Mouse (Mus musculus): ENCODE data around the gene Ptprn2. TPM values are rescaled to one million over a fixed set of nuclear protein-coding genes. Genes with fewer than 3 reads are reported as not detected.

Ptprn2 gene
- polyA plus RNA-seq, 1 experiment from 2014 or later = 0.16 TPM

GRCm38 (mm10) chr12:117255776-117256342 lies 770.3 kb downstream of the Ptprn2 start:
- Histone ChIP-seq H3K27ac (no peak overlapping the region), H3K4me1 (peaks cover 16% of the 10 kb centered on the region), H3K4me3 (no peak overlapping the region), H3K27me3 (ENCODE audit: insufficient read depth, poor library complexity, severe bottlenecking) (peaks cover 36% of the 10 kb centered on the region; the same call in 1 of the 2 replicates), H3K36me3 (no peaks in the 10 kb centered on the region), H3K9me3 (no peaks in the 10 kb centered on the region)
- DNase-seq (ENCODE audit: low spot score) = no peak
- 78% methylated on average over 2 of the region's 2 CpGs for WGBS

- Histone ChIP-seq H3K27ac (no peak overlapping the region), H3K4me1 (peaks cover 12% of the 10 kb centered on the region), H3K36me3 (no peaks in the 10 kb centered on the region), H3K4me3 (no peak overlapping the region), H3K27me3 (ENCODE audit: insufficient read depth, poor library complexity, severe bottlenecking) (peaks cover 30% of the 10 kb centered on the region; the same call in 1 of the 2 replicates), H3K9me3 (no peaks in the 10 kb centered on the region)
- 70% methylated on average over 5 of the region's 5 CpGs for WGBS
- no peak for DNase-seq (ENCODE audit: low spot score)
These were observed 771.3 kb downstream of the Ptprn2 start for GRCm38 (mm10) chr12:117256849-117257204.

GRCm38 (mm10) chr12:117257205-117257920 lies 771.8 kb downstream of the Ptprn2 start:
- Histone ChIP-seq H3K9me3 (no peaks in the 10 kb centered on the region), H3K27me3 (ENCODE audit: insufficient read depth, poor library complexity, severe bottlenecking) (peaks cover 30% of the 10 kb centered on the region; the same call in 1 of the 2 replicates), H3K27ac (no peak overlapping the region), H3K4me3 (no peak overlapping the region), H3K4me1 (peaks cover 7% of the 10 kb centered on the region), H3K36me3 (no peaks in the 10 kb centered on the region)
- WGBS = 17% methylated on average over 20 of the region's 20 CpGs
- DNase-seq (ENCODE audit: low spot score) = no peak

GRCm38 (mm10) chr12:117257921-117258497 lies 772.5 kb downstream of the Ptprn2 start:
- no peaks in the 10 kb centered on the region for H3K9me3 ChIP-seq
- no peak for DNase-seq (ENCODE audit: low spot score)
- no peaks in the 10 kb centered on the region for H3K36me3 ChIP-seq
- H3K27me3 ChIP-seq (ENCODE audit: insufficient read depth, poor library complexity, severe bottlenecking) = peaks cover 30% of the 10 kb centered on the region; the same call in 1 of the 2 replicates
- H3K4me3 ChIP-seq = no peak overlapping the region
- H3K4me1 ChIP-seq = peaks cover 5% of the 10 kb centered on the region; the same call in 1 of the 2 replicates
- 57% methylated on average over 12 of the region's 12 CpGs for WGBS
- H3K27ac ChIP-seq = no peak overlapping the region

- Histone ChIP-seq H3K27me3 (ENCODE audit: insufficient read depth, poor library complexity, severe bottlenecking) (peaks cover 22% of the 10 kb centered on the region; the same call in 1 of the 2 replicates), H3K36me3 (no peaks in the 10 kb centered on the region), H3K27ac (no peak overlapping the region), H3K4me1 (peaks cover 5% of the 10 kb centered on the region; the same call in 1 of the 2 replicates), H3K9me3 (no peaks in the 10 kb centered on the region), H3K4me3 (no peak overlapping the region)
- WGBS = 60% methylated on average over 6 of the region's 6 CpGs
- DNase-seq (ENCODE audit: low spot score) = no peak
These were observed 775.1 kb downstream of the Ptprn2 start for GRCm38 (mm10) chr12:117260391-117261164.

GRCm38 (mm10) chr12:117261165-117261440 lies 775.6 kb downstream of the Ptprn2 start:
- Histone ChIP-seq H3K36me3 (no peaks in the 10 kb centered on the region), H3K4me3 (no peak overlapping the region), H3K4me1 (peaks cover 5% of the 10 kb centered on the region; the same call in 1 of the 2 replicates), H3K27ac (no peak overlapping the region), H3K27me3 (ENCODE audit: insufficient read depth, poor library complexity, severe bottlenecking) (peaks cover 20% of the 10 kb centered on the region; the same call in 1 of the 2 replicates), H3K9me3 (no peaks in the 10 kb centered on the region)
- 30% methylated on average over 3 of the region's 3 CpGs for WGBS
- no peak for DNase-seq (ENCODE audit: low spot score)

- no peak overlapping the region for H3K4me3 ChIP-seq
- 73% methylated on average over 2 of the region's 2 CpGs for WGBS
- H3K27ac ChIP-seq = no peak overlapping the region
- H3K9me3 ChIP-seq = no peaks in the 10 kb centered on the region
- H3K4me1 ChIP-seq = peaks cover 4% of the 10 kb centered on the region; the same call in 1 of the 2 replicates
- no peaks in the 10 kb centered on the region for H3K36me3 ChIP-seq
- no peak for DNase-seq (ENCODE audit: low spot score)
- H3K27me3 ChIP-seq (ENCODE audit: insufficient read depth, poor library complexity, severe bottlenecking) = peaks cover 16% of the 10 kb centered on the region; the same call in 1 of the 2 replicates
These were observed 776.5 kb downstream of the Ptprn2 start for GRCm38 (mm10) chr12:117262003-117262402.

GRCm38 (mm10) chr12:117263081-117263480 lies 777.6 kb downstream of the Ptprn2 start:
- Histone ChIP-seq H3K9me3 (no peaks in the 10 kb centered on the region), H3K4me1 (no peaks in the 10 kb centered on the region), H3K27ac (no peak overlapping the region), H3K4me3 (no peak overlapping the region), H3K36me3 (no peaks in the 10 kb centered on the region), H3K27me3 (ENCODE audit: insufficient read depth, poor library complexity, severe bottlenecking) (peaks cover 7% of the 10 kb centered on the region; the same call in 1 of the 2 replicates)
- WGBS = 83% methylated on average over 2 of the region's 2 CpGs
- no peak for DNase-seq (ENCODE audit: low spot score)

- Histone ChIP-seq H3K36me3 (no peaks in the 10 kb centered on the region), H3K9me3 (no peaks in the 10 kb centered on the region), H3K27me3 (ENCODE audit: insufficient read depth, poor library complexity, severe bottlenecking) (no peaks in the 10 kb centered on the region; the same call in 1 of the 2 replicates), H3K27ac (no peak overlapping the region), H3K4me3 (no peak overlapping the region), H3K4me1 (no peaks in the 10 kb centered on the region)
- WGBS = 85% methylated on average over 1 of the region's 1 CpGs
- DNase-seq (ENCODE audit: low spot score) = no peak
These were observed 779.7 kb downstream of the Ptprn2 start for GRCm38 (mm10) chr12:117265211-117265610.

- H3K9me3 ChIP-seq = no peaks in the 10 kb centered on the region
- no peak overlapping the region for H3K27ac ChIP-seq
- peaks cover 6% of the 10 kb centered on the region; the same call in 1 of the 2 replicates for H3K4me1 ChIP-seq
- no peak for DNase-seq (ENCODE audit: low spot score)
- WGBS = 78% methylated on average over 7 of the region's 7 CpGs
- no peak overlapping the region for H3K4me3 ChIP-seq
- no peaks in the 10 kb centered on the region for H3K27me3 ChIP-seq (ENCODE audit: insufficient read depth, poor library complexity, severe bottlenecking)
- no peaks in the 10 kb centered on the region for H3K36me3 ChIP-seq
These were observed 783.1 kb downstream of the Ptprn2 start for GRCm38 (mm10) chr12:117268543-117269172.

GRCm38 (mm10) chr12:117269310-117269709 lies 783.8 kb downstream of the Ptprn2 start:
- H3K27me3 ChIP-seq (ENCODE audit: insufficient read depth, poor library complexity, severe bottlenecking) = peaks cover 3% of the 10 kb centered on the region; the same call in 1 of the 2 replicates
- H3K27ac ChIP-seq = no peak overlapping the region
- H3K4me3 ChIP-seq = no peak overlapping the region
- no peaks in the 10 kb centered on the region for H3K9me3 ChIP-seq
- peaks cover 6% of the 10 kb centered on the region; the same call in 1 of the 2 replicates for H3K4me1 ChIP-seq
- H3K36me3 ChIP-seq = no peaks in the 10 kb centered on the region
- no peak for DNase-seq (ENCODE audit: low spot score)
- 79% methylated on average over 4 of the region's 4 CpGs for WGBS

- no peaks in the 10 kb centered on the region for H3K9me3 ChIP-seq
- no peak overlapping the region for H3K4me3 ChIP-seq
- peaks cover 6% of the 10 kb centered on the region; the same call in 1 of the 2 replicates for H3K27me3 ChIP-seq (ENCODE audit: insufficient read depth, poor library complexity, severe bottlenecking)
- no peaks in the 10 kb centered on the region for H3K36me3 ChIP-seq
- H3K4me1 ChIP-seq = peaks cover 6% of the 10 kb centered on the region; the same call in 1 of the 2 replicates
- WGBS = 81% methylated on average over 4 of the region's 4 CpGs
- no peak overlapping the region for H3K27ac ChIP-seq
- DNase-seq (ENCODE audit: low spot score) = no peak
These were observed 784.7 kb downstream of the Ptprn2 start for GRCm38 (mm10) chr12:117270199-117270598.

All from heart, embryonic 10.5 days (tissue).